Mouse (Mus musculus) erythroblast, embryonic 14.5 days (primary cell): ENCODE measurements around the gene Ambra1.

Experiments used
- GATA1 ChIP-seq: IDR thresholded peaks from 2 replicates; pipeline ENCODE4 v1.6.1; 2012; ENCODE audit warnings: low read length, inconsistent platforms, mixed read lengths
- TAL1 ChIP-seq: IDR thresholded peaks from 3 replicates; pipeline ENCODE4 v1.6.1; 2012; ENCODE audit warnings: low read length, inconsistent platforms, mixed read lengths

DNA sequence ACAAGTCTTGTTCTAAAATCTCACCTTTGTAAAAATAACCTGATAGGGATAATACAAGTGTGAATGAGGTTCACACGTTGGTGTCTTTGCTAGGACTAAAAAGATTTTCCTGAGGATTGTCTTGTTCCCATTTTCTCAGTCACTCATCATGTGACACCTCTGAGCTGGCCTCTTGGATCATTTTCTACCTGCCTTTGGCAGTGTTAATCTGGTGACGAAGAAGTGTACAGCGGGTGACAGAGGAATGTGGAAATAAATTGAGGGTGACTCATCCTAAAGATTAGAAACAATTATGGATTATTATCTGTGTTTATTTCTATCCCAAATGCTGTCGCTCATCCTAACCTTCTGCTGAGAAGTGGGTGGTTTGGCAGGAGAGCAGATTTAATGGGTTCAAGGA, 6.6 kb upstream of the Ambra1 start:
- TF ChIP-seq GATA1 (no peak), TAL1 (no peak)
